Mouse (Mus musculus): ENCODE measurements at regions not wholly inside any gene's neighbourhood (a gene's known extent, or its start where the extent isn't known, plus 50 kb on each side); places are given as distances from the start of the nearest gene placed in this dataset.

DNA sequence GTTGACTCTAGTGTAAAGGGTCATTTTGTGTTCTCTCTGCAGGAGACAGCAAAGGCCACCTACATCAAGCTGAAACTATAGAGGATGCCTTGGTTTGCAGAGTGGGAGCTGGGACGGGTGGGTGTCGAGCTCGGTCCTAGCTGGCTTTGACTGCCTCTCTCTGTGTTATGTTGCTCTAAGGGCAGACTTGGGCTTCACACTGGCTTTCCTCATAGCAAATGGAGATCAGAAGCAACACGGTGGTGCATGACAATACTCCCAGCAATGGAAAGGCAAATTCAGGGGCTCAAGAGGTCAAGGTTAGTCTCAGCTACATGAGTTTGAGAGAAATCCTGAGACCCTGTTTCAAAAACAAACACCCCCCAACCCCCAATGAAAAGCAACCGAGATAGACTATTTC lies 122.1 kb downstream of the Evx1 start:
- WGBS = 86% methylated on average over 5 of the region's 5 CpGs
- Histone ChIP-seq H3K9me3 (no peaks in the 10 kb centered on the region), H3K27ac (no peak overlapping the region), H3K4me1 (no peaks in the 10 kb centered on the region), H3K9ac (no peak overlapping the region), H3K4me2 (no peak overlapping the region), H3K4me3 (replicated peaks) (no peak overlapping the region), H3K27me3 (no peaks in the 10 kb centered on the region), H3K36me3 (replicated peaks) (no peaks in the 10 kb centered on the region)
- no peak for ATAC-seq (ENCODE audit: low FRiP score)

DNA sequence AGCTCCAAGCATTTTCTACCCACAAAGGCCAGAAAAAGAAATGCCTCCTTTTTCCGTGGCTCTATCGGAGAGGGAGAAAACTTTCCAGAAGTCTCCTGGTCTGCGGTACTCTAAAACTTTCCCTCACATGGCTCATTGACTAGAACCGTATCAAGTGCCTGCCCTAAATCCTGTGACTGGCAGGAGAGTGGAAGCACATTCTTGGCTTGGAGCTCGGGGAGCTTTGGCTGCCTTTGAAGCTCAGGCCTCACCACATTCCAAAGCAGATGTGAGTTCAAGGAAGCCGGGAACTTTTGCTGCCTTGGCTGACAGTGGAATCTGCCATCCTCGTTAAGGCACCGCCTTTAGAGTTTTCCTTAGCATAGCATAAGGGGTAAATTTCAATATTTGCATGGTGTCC lies 125.1 kb downstream of the Evx1 start:
- ATAC-seq (ENCODE audit: low FRiP score) = no peak
- H3K27me3 ChIP-seq = no peaks in the 10 kb centered on the region
- H3K4me3 ChIP-seq (replicated peaks) = no peak overlapping the region
- H3K9ac ChIP-seq = no peak overlapping the region
- peaks cover 5% of the 10 kb centered on the region for H3K4me1 ChIP-seq
- no peak overlapping the region for H3K27ac ChIP-seq
- no peaks in the 10 kb centered on the region for H3K36me3 ChIP-seq (replicated peaks)
- no peak overlapping the region for H3K4me2 ChIP-seq
- 51% methylated on average over 8 of the region's 8 CpGs for WGBS
- H3K9me3 ChIP-seq = no peaks in the 10 kb centered on the region

DNA sequence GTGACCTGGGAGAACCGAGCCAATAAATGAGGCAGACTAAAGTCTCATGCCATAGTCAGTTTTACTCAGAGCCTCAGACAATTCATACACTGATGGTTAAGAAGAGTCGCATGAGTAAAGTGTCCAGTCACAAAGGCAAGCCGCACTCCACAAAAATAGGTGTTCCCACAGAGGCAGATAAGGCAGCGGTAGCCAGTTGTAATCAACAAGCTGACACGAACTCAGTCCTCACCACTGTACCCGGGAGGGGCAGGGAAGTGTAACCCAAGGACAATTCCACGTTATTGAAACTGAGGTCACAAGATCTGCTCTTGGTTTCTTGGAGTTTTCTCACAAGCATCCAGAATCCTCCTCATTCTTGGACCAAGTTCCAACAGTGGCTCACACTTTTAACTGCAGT lies 125.9 kb downstream of the Evx1 start:
- H3K4me3 ChIP-seq (replicated peaks) = no peak overlapping the region
- no peaks in the 10 kb centered on the region for H3K36me3 ChIP-seq (replicated peaks)
- H3K4me1 ChIP-seq = peaks cover 10% of the 10 kb centered on the region
- H3K27ac ChIP-seq = no peak overlapping the region
- 87% methylated on average over 7 of the region's 7 CpGs for WGBS
- H3K9ac ChIP-seq = no peak overlapping the region
- H3K4me2 ChIP-seq = no peak overlapping the region
- no peak for ATAC-seq (ENCODE audit: low FRiP score)
- no peaks in the 10 kb centered on the region for H3K9me3 ChIP-seq
- H3K27me3 ChIP-seq = peaks cover 2% of the 10 kb centered on the region

DNA sequence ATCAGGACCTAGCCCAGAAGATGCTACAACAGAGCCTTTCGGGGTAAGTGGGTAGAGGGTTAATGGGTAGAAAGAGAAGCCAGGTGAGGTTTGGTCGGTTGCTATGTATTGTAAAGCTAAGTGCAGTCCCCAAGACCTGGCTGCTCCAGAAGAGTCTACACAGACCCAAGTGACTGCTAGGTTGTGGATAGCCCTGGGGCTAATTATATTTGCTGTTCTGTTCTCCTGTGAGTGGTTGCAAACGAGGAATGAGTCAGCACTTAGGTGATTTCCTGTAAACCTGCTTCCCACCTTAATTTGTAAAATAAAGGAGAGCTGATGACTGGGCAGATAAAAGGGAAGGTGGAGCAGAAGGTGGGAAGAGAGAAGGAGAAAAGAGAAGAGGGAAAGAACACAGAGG lies 126.9 kb downstream of the Evx1 start:
- no peaks in the 10 kb centered on the region for H3K36me3 ChIP-seq (replicated peaks)
- H3K9me3 ChIP-seq = no peaks in the 10 kb centered on the region
- H3K4me2 ChIP-seq = no peak overlapping the region
- H3K4me1 ChIP-seq = peaks cover 10% of the 10 kb centered on the region
- no peak overlapping the region for H3K4me3 ChIP-seq (replicated peaks)
- no peak overlapping the region for H3K9ac ChIP-seq
- 73% methylated on average over 3 of the region's 3 CpGs for WGBS
- peaks cover 5% of the 10 kb centered on the region for H3K27me3 ChIP-seq
- no peak for ATAC-seq (ENCODE audit: low FRiP score)
- H3K27ac ChIP-seq = no peak overlapping the region

DNA sequence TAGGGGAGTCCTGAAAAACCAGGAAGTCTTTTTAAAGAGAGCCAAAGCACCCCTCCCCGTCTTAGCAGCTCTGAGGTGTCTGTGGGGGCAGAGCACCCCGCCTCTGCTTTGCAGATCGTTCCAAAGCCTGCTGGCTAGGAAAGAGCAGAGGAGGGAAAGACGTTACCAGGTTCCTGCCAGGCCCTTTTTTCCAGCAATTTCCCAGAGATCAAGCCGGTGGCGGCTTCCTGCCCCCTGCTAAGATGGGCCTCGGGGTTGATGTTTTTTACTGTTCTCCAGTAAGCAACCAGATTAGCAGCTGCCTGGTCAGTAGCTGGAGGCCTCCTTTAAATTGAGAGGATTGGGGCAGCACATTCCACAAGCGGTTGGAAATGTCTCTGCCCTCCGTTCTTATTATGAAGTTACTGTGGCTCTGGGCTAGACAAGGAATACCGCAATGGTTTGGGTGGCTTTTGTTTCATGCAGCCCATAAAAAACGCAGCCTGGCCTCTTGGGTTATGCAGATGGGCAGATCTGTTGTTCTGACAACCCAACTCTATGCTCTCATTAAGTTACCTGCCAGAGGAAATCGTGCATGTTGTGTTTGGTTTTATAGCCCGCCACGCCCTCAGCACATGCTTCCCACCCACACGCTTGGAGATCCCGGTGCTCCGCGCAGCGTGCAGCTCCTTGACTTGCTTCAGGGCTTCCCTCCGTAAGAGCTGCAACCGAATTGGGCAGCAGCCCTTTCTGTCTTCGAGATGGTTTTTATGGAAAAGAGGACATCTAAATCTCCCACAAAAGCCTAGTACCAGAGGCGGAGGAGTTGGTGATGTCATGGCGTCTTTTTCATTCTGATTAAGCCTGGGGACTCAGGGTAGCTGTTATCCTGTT lies 130.1 kb downstream of the Evx1 start:
- Histone ChIP-seq H3K27me3 (peaks cover 10% of the 10 kb centered on the region), H3K4me3 (replicated peaks) (no peak overlapping the region), H3K36me3 (replicated peaks) (no peaks in the 10 kb centered on the region), H3K4me1 (peaks cover 10% of the 10 kb centered on the region), H3K4me2 (peak overlapping the region; percentile 29), H3K9me3 (no peaks in the 10 kb centered on the region), H3K27ac (0 out of 2 replicates have a peak overlapping the region, but pooled peaks have one; percentile 19), H3K9ac (no peak overlapping the region)
- 36% methylated on average over 24 of the region's 24 CpGs for WGBS
- no peak for ATAC-seq (ENCODE audit: low FRiP score)

DNA sequence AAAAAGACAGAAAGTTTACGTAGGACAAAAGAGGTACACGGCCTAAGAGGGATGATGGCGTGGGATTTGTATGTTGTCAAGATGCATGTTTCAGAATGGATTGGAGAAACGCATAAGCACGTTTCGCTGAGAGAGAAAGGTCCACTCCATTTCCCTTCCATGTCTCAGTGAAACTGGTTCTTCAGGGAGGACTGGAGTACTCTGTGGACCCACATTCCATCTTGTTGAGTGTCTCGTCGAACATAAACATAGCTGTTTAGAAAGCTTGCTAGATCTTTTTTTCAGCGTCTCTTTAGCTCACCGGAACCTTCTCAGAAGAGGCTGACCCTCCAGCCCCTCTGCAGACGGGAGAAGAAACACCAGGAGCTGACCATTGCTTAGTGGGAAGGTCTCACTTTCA lies 145.5 kb downstream of the Evx1 start:
- H3K36me3 ChIP-seq (replicated peaks) = no peaks in the 10 kb centered on the region
- H3K27ac ChIP-seq = no peak overlapping the region
- no peak overlapping the region for H3K9ac ChIP-seq
- no peaks in the 10 kb centered on the region for H3K9me3 ChIP-seq
- ATAC-seq (ENCODE audit: low FRiP score) = no peak
- no peak overlapping the region for H3K4me2 ChIP-seq
- H3K4me1 ChIP-seq = no peaks in the 10 kb centered on the region
- no peak overlapping the region for H3K4me3 ChIP-seq (replicated peaks)
- 90% methylated on average over 11 of the region's 11 CpGs for WGBS
- peaks cover 11% of the 10 kb centered on the region; the same call in 1 of the 2 replicates for H3K27me3 ChIP-seq

DNA sequence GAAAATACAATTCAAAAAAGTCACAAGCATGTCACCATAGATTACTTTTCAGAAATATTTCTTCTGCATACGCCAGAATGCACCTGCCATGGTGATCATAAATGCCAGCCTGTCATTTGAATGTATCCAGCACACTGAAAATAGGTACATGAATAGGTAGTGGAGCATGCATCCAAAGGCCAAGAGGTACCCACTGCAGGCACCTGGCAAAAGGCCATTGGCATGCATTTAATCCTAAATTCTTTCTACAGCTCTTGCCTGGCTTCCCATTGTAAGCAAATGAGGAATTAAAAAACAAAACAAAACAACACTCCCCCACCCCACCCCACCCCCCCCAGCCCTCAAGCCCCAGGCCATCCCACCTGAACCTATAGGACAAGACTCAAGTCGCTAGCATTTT lies 147.9 kb downstream of the Evx1 start:
- 77% methylated on average over 2 of the region's 2 CpGs for WGBS
- H3K9ac ChIP-seq = no peak overlapping the region
- no peak overlapping the region for H3K4me2 ChIP-seq
- H3K4me1 ChIP-seq = no peaks in the 10 kb centered on the region
- no peaks in the 10 kb centered on the region for H3K36me3 ChIP-seq (replicated peaks)
- H3K27ac ChIP-seq = no peak overlapping the region
- H3K27me3 ChIP-seq = peaks cover 11% of the 10 kb centered on the region; the same call in 1 of the 2 replicates
- H3K9me3 ChIP-seq = no peaks in the 10 kb centered on the region
- ATAC-seq (ENCODE audit: low FRiP score) = no peak
- no peak overlapping the region for H3K4me3 ChIP-seq (replicated peaks)

DNA sequence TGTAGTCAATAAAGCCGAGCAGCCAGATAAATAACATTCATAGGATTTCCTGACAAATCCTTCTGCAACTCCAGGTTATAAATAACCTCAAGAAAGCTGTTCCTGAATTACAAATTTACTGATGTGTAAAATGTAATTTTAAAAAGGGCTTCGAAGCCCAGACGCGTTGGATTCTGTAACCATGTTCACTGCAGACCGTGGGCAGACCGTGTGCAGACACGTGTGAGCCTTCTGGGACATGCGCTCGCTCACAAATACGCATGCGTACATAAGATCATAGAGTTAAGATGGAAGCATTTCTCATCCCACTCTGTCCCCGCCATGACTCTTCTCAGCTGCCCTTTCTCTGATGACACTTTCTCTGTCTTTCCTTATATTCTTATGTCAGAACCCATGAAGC lies 150.1 kb downstream of the Evx1 start:
- Histone ChIP-seq H3K9me3 (no peaks in the 10 kb centered on the region), H3K36me3 (replicated peaks) (no peaks in the 10 kb centered on the region), H3K9ac (no peak overlapping the region), H3K4me2 (no peak overlapping the region), H3K27ac (no peak overlapping the region), H3K27me3 (no peaks in the 10 kb centered on the region), H3K4me1 (no peaks in the 10 kb centered on the region), H3K4me3 (replicated peaks) (no peak overlapping the region)
- WGBS = 96% methylated on average over 12 of the region's 12 CpGs
- ATAC-seq (ENCODE audit: low FRiP score) = no peak

DNA sequence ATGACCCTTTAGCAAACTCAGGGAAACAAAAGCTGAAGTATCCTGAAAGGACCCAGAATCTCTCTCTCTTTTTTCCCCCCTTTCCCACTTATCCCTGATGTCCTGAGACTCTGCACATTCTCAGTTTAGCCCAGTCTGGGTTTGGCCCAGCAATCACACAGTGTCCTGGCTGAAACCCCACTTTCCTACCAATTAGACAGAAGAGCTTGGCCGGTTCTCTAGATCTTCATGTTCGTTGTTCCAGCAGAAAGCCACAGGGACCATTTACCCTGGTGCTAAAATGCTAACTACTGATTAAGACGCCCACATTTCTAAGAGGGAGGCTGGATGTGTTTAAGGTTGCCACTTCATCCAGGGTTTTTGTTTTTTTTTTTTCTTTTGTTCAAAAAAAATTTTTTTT lies 151.3 kb downstream of the Evx1 start:
- no peak overlapping the region for H3K4me3 ChIP-seq (replicated peaks)
- no peak overlapping the region for H3K4me2 ChIP-seq
- ATAC-seq (ENCODE audit: low FRiP score) = no peak
- no peak overlapping the region for H3K9ac ChIP-seq
- H3K4me1 ChIP-seq = no peaks in the 10 kb centered on the region
- WGBS = 75% methylated on average over 3 of the region's 3 CpGs
- no peaks in the 10 kb centered on the region for H3K27me3 ChIP-seq
- H3K9me3 ChIP-seq = no peaks in the 10 kb centered on the region
- H3K27ac ChIP-seq = no peak overlapping the region
- H3K36me3 ChIP-seq (replicated peaks) = no peaks in the 10 kb centered on the region

DNA sequence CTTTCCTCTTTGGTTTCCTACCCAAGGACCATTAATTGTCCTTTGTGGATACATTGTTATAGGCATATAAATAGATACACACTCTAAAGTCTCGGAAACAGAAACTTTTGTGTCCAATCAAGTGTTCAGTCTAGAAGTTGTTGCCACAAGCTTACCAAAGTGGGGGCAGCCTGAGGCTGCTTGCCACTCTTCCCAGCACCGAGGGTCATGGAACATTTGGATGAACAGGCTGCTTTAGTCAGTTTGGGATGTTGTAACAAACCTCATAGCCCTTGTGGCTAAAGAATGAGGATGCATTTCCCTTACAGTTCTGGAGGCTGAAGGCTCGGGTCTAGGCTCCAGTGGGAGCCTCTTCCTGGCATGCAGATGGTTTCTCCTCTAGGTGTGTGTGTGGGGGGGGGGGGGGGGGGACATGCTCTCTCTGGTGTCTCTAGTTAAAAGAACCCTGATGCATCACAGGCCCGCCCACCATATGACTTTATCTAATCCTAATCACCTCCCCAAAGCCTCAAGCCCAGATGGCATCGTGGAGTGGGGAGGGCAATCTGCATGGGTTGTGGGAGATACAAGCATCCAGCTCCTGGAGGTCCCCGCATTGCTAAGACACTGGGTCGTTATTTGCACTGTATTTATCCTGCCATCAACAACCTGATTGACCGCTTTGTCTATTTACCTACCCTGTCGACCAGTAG lies 152.7 kb downstream of the Evx1 start:
- no peak overlapping the region for H3K4me2 ChIP-seq
- H3K27ac ChIP-seq = no peak overlapping the region
- H3K36me3 ChIP-seq (replicated peaks) = no peaks in the 10 kb centered on the region
- no peak for ATAC-seq (ENCODE audit: low FRiP score)
- no peaks in the 10 kb centered on the region for H3K27me3 ChIP-seq
- WGBS = 80% methylated on average over 9 of the region's 9 CpGs
- no peaks in the 10 kb centered on the region for H3K9me3 ChIP-seq
- no peak overlapping the region for H3K9ac ChIP-seq
- no peaks in the 10 kb centered on the region for H3K4me1 ChIP-seq
- H3K4me3 ChIP-seq (replicated peaks) = no peak overlapping the region

DNA sequence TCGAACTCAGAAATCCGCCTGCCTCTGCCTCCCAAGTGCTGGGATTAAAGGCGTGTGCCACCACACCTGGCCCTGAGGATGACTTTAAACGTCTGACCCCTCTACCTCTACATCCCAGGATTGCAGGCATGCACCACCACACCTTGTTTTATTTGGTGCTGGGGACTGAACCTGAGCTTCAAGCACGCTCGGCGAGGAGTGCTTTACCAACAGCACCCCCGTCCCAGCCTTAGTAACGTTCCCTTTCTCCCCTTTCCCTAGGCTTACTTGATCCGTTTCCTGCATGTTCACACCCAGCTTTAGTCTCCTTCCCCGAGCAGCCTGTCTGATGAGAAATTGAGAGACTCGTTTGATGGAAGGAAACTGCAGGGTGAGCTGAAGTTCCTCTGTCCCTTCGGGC lies 157.5 kb downstream of the Evx1 start:
- Histone ChIP-seq H3K9me3 (no peaks in the 10 kb centered on the region), H3K4me3 (replicated peaks) (no peak overlapping the region), H3K4me1 (peaks cover 11% of the 10 kb centered on the region), H3K4me2 (no peak overlapping the region), H3K27me3 (0 out of 2 replicates have a peak, but pooled peaks cover 3% of the 10 kb centered on the region), H3K36me3 (replicated peaks) (no peaks in the 10 kb centered on the region), H3K27ac (no peak overlapping the region), H3K9ac (no peak overlapping the region)
- ATAC-seq (ENCODE audit: low FRiP score) = no peak
- WGBS = 87% methylated on average over 13 of the region's 13 CpGs

DNA sequence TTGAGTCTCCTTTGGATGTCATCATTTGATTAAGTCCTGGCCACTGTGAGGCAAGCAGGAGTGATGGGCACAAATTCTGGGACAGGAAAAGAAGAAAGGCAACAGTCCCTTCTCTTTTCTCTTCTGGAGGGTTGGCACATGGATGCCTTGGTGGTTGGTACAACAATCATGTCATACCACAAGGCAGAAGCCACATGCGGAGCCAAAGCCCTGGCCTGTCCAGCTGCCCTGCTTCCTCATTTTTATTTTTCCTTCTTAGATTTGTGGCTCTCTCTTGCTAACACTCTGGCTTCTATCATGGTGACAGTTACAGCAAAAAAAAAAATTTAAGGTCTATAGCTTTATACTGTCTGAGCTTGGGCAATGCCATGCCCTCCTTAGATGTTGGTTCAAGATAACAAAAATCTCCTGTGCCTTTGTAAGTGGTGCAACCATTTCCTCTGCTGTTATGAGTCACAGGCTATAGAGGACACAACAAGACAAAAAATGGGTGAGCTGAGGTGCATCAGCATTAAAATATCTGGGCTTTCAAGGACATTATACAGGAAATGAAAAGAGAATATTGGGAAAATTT lies 158.2 kb downstream of the Evx1 start:
- ATAC-seq (ENCODE audit: low FRiP score) = no peak
- no peak overlapping the region for H3K27ac ChIP-seq
- H3K4me1 ChIP-seq = peaks cover 11% of the 10 kb centered on the region
- H3K4me3 ChIP-seq (replicated peaks) = no peak overlapping the region
- 93% methylated on average over 1 of the region's 1 CpGs for WGBS
- H3K4me2 ChIP-seq = no peak overlapping the region
- no peaks in the 10 kb centered on the region for H3K9me3 ChIP-seq
- 0 out of 2 replicates have a peak, but pooled peaks cover 4% of the 10 kb centered on the region for H3K27me3 ChIP-seq
- no peak overlapping the region for H3K9ac ChIP-seq
- no peaks in the 10 kb centered on the region for H3K36me3 ChIP-seq (replicated peaks)

Measured in forebrain, embryonic 12.5 days (tissue).